Mouse (Mus musculus) layer of hippocampus, postnatal 25 days (tissue): ENCODE measurements around the gene 1700123O20Rik. TPM values are rescaled to one million over a fixed set of nuclear protein-coding genes. Genes with fewer than 3 reads are reported as not detected.

Source experiments
- DNase-seq, 2 experiments: peaks; one replicate each; pipeline ENCODE4 v3.0.0; 2022; ENCODE audit warnings: mixed read lengths in 2 of 2, low spot score in 1 of 2; ENCODE audit errors: extremely low spot score in 1 of 2
- total RNA-seq, 2 experiments: library from RNA; stranded (reverse); gene quantifications; 2 replicates each; pipeline ENCODE4 v1.2.3; 2021

Gene 1700123O20Rik
- 10 to 100 TPM; 27.3 to 28.7 TPM for total RNA-seq

- DNase-seq, result no peak
These were observed at the start of gene 1700123O20Rik for GRCm38 (mm10) chr14:54686063-54686521. 1700123O20Rik (plus strand) TSS chr14:54686216.

DNA sequence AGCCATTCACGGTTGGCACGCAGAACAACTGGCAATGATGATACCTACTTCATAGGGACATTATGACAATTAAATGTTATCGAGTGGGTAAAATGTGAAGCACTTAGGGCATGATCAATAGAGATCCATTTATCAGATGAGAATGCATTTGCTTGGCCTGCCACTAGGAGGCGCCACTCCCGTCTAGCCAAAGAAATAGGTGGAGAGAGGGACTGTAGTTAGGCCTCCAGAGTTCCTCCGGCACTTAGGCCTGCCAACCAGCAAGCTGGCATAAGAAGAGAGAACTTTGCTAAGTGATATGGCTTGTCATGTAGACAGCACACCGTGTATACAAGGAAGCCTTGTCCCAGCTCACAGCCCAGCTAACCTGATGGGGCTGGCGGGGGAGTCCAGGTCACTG, 49.1 kb upstream of the 1700123O20Rik start:
- peak in 1 of 2 experiments; percentile 71 for DNase-seq

- DNase-seq, result no peak
These were observed 47.8 kb upstream of the 1700123O20Rik start for GRCm38 (mm10) chr14:54638210-54638609.

DNA sequence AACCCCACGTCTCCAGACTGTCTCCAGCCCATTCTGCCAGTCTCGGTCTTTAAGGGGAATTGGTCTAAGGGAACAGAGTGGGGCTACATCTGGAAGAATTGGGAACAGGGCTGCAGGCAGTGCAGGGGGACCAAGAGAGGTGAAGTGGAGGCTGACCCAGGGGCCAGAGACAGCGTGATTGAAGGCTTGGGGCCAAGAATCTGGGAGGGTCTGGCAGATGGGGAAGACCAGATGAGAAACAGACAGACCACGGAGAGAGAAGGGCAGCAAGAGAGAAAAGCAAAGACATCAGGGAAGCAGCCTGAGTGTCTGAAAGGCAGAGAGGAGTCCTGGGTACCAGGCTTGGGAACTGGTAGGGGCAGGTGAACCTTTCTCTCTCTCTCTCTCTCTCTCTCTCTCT, 45.9 kb upstream of the 1700123O20Rik start:
- no peak for DNase-seq

GRCm38 (mm10) chr14:54640946-54641304, 45.1 kb upstream of the 1700123O20Rik start, which contains the start of gene Gm17606:
Gm17606 (plus strand) TSS chr14:54640952.
- DNase-seq, result no peak

DNA sequence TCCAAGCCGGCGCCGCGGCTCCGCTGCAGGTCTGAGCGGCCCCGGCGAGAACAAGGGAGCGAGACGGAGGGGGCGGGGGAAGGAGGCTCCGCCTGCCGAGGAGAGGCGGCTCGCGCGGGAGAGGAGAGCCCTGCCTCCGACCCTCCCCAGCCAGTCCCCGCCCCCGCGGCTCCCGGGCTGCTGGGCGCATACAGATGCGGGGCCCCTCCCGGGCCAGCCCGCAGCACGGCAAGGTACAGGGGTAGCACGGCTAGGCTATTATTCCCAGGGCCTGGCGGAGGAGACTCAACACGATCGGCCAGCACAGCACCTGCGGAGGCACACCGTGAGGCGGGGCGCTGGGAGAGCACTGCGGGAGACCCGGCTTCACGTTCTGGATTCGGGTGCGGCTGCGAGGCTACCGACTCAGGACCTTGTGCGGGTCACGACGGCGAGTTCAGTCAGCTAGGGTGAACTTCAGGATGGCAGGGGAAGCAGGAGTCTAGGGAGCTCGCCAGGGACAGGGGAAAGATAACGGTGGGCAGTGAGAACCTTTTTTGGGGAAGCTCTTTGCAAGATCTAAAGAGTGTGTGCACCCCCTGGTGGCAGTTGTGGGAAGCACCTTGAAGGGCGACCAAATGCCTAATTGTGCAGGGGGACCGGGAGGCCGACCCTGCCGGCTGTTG, 44.6 kb upstream of the 1700123O20Rik start, which contains the start of gene Cdh24:
TSS of gene Cdh24 (minus strand) at position 60 of the 665 bp plus-strand sequence.
- peak; percentile 94 to 96 for DNase-seq

DNA sequence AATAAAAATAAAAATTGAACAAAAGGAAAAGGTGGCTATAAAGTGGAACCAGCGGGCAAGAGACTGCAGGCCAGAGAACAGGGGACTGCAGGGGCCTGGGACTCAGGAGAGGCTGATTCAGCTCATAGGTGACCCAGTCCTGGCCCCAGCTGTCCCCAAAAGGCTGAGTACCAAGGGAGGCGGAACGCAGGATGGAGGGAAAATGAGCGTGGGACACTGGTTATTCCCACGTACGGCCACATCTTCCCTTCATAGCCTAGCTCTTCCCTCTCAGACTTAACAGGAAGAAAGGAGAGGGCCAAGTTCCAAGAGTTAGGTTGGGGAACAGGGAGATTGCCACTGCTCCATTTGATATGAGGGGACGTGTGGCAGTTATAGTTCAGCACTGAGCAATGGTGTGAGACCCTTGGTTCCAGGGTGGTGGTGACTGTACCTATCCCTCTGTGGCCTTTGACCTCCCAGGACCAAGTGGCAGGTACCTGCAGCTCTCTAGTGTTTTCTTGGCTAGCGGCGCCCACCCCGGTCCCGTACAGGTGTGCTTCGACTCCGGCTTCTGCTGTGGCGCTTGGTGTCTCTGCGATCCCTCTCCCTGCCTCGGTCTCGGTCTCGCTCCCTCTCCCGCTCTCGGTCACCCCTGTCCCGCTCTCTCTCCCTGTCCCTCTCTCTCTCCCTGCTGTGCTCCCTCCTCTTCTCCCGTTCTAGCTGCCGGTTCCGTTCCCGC, 43.6 kb upstream of the 1700123O20Rik start:
- DNase-seq, result no peak

GRCm38 (mm10) chr14:54643011-54643410, 43.0 kb upstream of the 1700123O20Rik start:
- DNase-seq, result no peak

GRCm38 (mm10) chr14:54644294-54644693, 41.7 kb upstream of the 1700123O20Rik start:
- no peak for DNase-seq

DNA sequence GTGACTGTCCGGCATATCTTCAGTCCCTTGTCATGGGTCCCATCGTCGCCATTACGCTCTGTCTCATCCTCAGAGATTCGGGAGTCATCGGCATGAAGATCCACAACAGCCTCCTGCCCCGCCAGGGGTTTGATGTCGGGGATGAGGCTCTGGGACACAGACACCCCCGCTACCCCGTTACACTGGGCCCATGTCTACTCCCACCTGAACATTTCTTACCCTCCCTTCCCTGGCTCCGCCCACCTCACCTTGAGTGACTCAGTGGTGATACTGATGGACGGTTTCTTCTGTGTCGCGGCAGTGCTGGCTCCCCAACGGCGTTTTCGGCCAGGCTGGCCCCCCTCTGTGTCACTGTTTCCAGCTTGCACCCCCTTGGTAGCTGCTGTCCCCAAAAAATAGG, 39.6 kb upstream of the 1700123O20Rik start:
- no peak for DNase-seq

- DNase-seq, result no peak
These were observed 38.9 kb upstream of the 1700123O20Rik start for GRCm38 (mm10) chr14:54646898-54647636.

- DNase-seq, result no peak
These were observed 38.1 kb upstream of the 1700123O20Rik start for GRCm38 (mm10) chr14:54647900-54648299.

DNA sequence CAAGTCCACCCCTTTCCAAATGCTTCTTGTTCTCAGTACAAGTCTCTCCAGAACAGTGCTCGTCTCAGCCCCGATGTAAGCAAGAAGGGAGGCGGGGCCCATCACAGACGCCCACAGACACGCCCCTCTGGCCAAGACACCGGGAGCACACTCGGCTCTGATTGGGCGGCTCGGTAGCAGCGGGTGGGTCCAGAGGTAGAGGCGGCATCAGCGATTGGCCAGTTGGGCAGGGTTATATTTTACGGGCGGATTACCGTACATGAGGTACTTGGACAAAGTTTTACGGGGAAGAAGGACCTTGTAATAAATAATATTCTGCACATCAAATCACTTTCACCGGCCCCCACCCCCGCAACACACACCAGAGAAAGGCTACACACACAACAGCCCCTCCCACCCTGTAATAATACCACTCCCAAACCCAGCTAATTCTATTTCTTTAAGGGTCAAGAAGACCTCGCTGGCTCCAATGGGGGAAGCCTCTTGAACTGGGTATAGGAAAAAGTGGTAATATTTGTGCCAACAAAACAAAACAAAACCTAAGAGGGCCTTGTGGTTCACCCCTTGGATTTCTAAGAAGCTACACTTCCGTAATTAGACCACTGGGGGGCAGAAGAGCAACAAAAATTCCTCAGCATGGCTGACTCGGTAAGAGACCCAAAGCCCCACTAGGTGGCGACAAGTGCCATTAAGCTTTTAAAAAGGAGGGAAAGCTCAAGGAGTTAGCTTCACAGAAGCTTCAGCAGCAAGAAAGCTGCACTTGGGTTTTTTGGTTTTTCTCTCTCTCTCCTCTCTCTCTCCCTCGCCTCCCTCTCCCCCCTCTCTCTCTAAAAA, 35.2 kb upstream of the 1700123O20Rik start:
- peak in 1 of 2 experiments; percentile 86 for DNase-seq

- DNase-seq, result no peak
These were observed 34.5 kb upstream of the 1700123O20Rik start for GRCm38 (mm10) chr14:54651556-54651955.

DNA sequence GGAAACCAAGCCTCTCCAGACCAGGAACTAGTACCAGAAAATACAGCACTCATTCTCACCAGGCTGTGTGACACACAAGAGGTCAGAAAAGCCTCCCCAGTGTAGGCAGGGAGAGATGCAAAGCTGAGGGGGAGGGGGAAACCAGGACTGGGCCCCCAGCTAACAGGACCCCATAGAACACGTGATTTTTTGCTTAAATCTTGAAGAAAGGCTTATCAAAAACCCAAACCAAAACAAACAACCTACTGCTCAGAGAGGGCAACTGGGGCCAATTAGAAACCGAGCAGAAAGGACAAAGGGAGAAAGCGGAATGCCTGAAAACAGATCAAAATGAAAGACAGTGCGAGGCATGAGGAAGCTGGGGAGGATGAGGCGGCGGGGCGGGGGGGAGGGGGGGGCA, 33.2 kb upstream of the 1700123O20Rik start:
- no peak for DNase-seq

DNA sequence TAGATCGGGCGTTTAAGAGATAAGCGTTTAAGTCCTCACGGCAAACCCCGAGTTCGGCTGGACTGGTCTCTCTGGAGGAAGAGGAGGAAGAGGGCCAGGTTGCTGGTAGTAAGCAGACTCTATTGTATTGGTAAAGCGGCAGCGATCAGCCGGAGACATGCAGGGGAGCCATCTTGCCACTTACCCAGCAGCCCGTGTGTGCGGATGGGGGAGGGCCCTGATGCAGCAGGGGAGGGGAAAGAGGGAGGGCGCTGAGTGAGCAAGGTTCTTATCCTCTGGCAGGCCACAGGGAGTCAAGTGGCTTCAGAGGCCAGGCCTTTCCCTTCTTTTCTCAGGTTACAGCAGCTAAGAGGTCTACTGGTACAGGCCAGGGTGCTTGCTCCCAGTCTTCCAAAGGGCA, 32.5 kb upstream of the 1700123O20Rik start:
- DNase-seq, result peak; percentile 68 to 72

DNA sequence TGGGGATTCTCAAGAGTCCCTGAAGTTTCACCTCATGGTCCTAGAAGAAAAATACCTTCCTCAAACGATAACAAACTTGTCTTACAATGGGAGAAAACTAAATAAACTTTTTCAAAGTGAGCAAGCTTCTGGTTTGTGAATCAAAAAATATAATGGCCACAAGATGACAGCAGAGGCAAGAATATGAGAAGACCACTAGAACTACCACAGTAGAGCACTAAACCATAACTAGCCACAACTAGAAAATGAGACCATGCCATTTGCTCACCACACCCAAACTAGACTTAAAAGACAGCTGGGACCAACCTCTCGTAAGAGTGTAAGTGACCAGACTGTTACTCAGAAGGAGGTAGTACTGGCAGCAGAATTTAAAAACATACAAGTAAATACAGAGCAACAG, 26.0 kb upstream of the 1700123O20Rik start:
- DNase-seq, result no peak

GRCm38 (mm10) chr14:54664477-54665222, 21.4 kb upstream of the 1700123O20Rik start:
- no peak for DNase-seq

GRCm38 (mm10) chr14:54669381-54669780, 16.6 kb upstream of the 1700123O20Rik start:
- peak in 1 of 2 experiments; percentile 51 for DNase-seq
